Mouse (Mus musculus) adrenal gland, adult 18-20 months (tissue): ENCODE data around the gene Acsm4. TPM values are rescaled to one million over a fixed set of nuclear protein-coding genes. Genes with fewer than 3 reads are reported as not detected.

ENCODE experiments used
- DNase-seq, 2 experiments: peaks; one replicate each; pipeline ENCODE4 v3.0.0; 2021 to 2022; ENCODE audit warnings: low spot score in 2 of 2
- total RNA-seq, 2 experiments: library from RNA; stranded (reverse); gene quantifications; 1 replicate in 1 of 2; 2 replicates in 1 of 2; pipeline ENCODE4 v1.2.3; 2021

Acsm4 gene
- total RNA-seq, 2 experiments from 2014 or later = not detected

DNA sequence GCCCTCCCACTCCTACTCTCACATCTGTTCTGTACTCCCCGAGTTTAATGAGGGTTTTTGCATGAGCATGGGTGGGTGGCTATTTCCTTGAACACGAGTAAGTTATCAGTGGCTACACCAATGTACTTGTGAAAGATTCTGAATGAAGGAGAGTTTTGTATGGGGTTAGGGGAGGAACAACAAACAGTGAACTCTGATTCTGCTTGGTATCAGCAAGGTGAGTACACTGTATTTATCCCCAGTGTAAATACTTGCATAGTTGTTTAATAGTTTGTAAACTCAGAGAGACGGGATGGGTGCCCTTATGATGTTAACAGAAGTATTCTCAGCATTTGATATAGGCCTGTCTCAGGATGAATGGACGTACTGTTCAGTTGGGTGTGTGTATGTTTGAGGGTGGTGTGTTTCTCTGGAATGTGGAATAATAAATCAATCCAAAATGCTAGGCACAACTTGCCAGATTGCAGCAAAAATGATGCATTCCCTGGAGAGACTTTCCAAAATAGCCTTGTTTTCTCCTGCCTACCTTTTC, 72.4 kb downstream of the Acsm4 start:
- no peak for DNase-seq

Other genes starting within 250 kb of the Acsm4 start
- not detected for gene Gp2, start 230.7 kb upstream of the Acsm4 start, total RNA-seq
- gene Umod, start 210.7 kb upstream of the Acsm4 start, total RNA-seq = not detected
- 1 to 10 TPM; 5.1 to 6.5 TPM for gene Acsm5, start 170.6 kb upstream of the Acsm4 start, total RNA-seq
- gene Pdilt, start 166.5 kb upstream of the Acsm4 start, total RNA-seq = not detected
- gene Acsm2, start 135.7 kb upstream of the Acsm4 start, total RNA-seq = 1 to 10 TPM in 1 of 2 experiments, not detected in 1; 2.2 TPM
- gene Acsm1, start 83.0 kb upstream of the Acsm4 start, total RNA-seq = under 1 TPM in 1 of 2 experiments, not detected in 1; 0.23 TPM
- 10 to 100 TPM; 30.2 to 30.4 TPM for gene Thumpd1, start 30.8 kb downstream of the Acsm4 start, total RNA-seq
- gene Acsm3, start 70.9 kb downstream of the Acsm4 start, total RNA-seq = 10 to 100 TPM; 41.2 to 49.2 TPM
- 1 to 10 TPM; 4.5 to 7.5 TPM for gene Rexo5, start 104.0 kb downstream of the Acsm4 start, total RNA-seq
- 1 to 10 TPM; 5.8 to 6.6 TPM for gene Eri2, start 104.0 kb downstream of the Acsm4 start, total RNA-seq
- gene Lyrm1, start 205.8 kb downstream of the Acsm4 start, total RNA-seq = 1 to 10 TPM; 7.4 to 8.9 TPM
- 10 to 100 TPM; 39.2 to 43.1 TPM for gene Dcun1d3, start 206.3 kb downstream of the Acsm4 start, total RNA-seq